Mouse (Mus musculus) activated CD4-positive, CD25-positive, alpha-beta regulatory T cell, adult 9 weeks (primary cell): ENCODE data around the gene Usp18. TPM values are rescaled to one million over a fixed set of nuclear protein-coding genes. Genes with fewer than 3 reads are reported as not detected.

ENCODE experiments used
- polyA plus RNA-seq: library from polyadenylated mRNA; unstranded; fragments of 100-300 nt; shearing (Covaris generic); gene quantifications from one replicate; pipeline ENCODE4 v1.2.1, GENCODE M21; 2017

The Usp18 gene
- polyA plus RNA-seq = 167 TPM

GRCm38 (mm10) chr6:121245127-121246036, at the start of gene Usp18:
Gene Usp18 (plus strand): TSS chr6:121245906.

GRCm38 (mm10) chr6:121210149-121210925, 35.4 kb upstream of the Usp18 start, which contains the start of gene Tuba8:
Gene Tuba8 (plus strand): TSS chr6:121210696.

GRCm38 (mm10) chr6:121299954-121300353, 54.2 kb downstream of the Usp18 start, which contains the start of gene Slc6a13:
Gene Slc6a13 (plus strand): TSS chr6:121300227.

Other genes starting within 250 kb of the Usp18 start
- gene Mical3, start 114.9 kb upstream of the Usp18 start, polyA plus RNA-seq = 5.5 TPM
- 11.7 TPM for gene Pex26, start 62.2 kb upstream of the Usp18 start, polyA plus RNA-seq
- 0.55 TPM for gene Tuba8, start 35.2 kb upstream of the Usp18 start, polyA plus RNA-seq
- 0.49 TPM for gene Slc6a13, start 54.3 kb downstream of the Usp18 start, polyA plus RNA-seq
- gene Slc6a12, start 97.2 kb downstream of the Usp18 start, polyA plus RNA-seq = not detected
- gene Iqsec3, start 227.8 kb downstream of the Usp18 start, polyA plus RNA-seq = not detected